Mouse (Mus musculus): Measurements from ENCODE around the gene Med19.

Med19 gene

GRCm38 (mm10) chr2:84677968-84678880 is at the start of gene Med19, which contains the start of gene Gm28635:
Gene Med19, plus strand, starts transcription at chr2:84678402.
Gene Gm28635, minus strand, starts transcription at chr2:84678041.
- DNase-seq (ENCODE audit: low read depth in 2 of 2, low spot score in 2 of 2) = peak; percentile 89

GRCm38 (mm10) chr2:84632001-84632400 is 46.2 kb upstream of the Med19 start:
- no peak for DNase-seq (ENCODE audit: low read depth in 2 of 2, low spot score in 2 of 2)

GRCm38 (mm10) chr2:84632999-84633398 is 45.2 kb upstream of the Med19 start:
- DNase-seq (ENCODE audit: low read depth in 2 of 2, low spot score in 2 of 2) = no peak

- DNase-seq (ENCODE audit: low read depth in 2 of 2, low spot score in 2 of 2) = no peak
Observed at GRCm38 (mm10) chr2:84634006-84634405, 44.2 kb upstream of the Med19 start.

GRCm38 (mm10) chr2:84634934-84635482 is 43.2 kb upstream of the Med19 start:
- no peak for DNase-seq (ENCODE audit: low read depth in 2 of 2, low spot score in 2 of 2)

- DNase-seq (ENCODE audit: low read depth in 2 of 2, low spot score in 2 of 2) = no peak
Observed at GRCm38 (mm10) chr2:84635611-84636010, 42.6 kb upstream of the Med19 start.

- DNase-seq (ENCODE audit: low read depth in 2 of 2, low spot score in 2 of 2) = no peak
Observed at GRCm38 (mm10) chr2:84636231-84636741, 41.9 kb upstream of the Med19 start.

- no peak for DNase-seq (ENCODE audit: low read depth in 2 of 2, low spot score in 2 of 2)
Observed at GRCm38 (mm10) chr2:84637452-84638165, 40.6 kb upstream of the Med19 start.

- DNase-seq (ENCODE audit: low read depth in 2 of 2, low spot score in 2 of 2) = no peak
Observed at GRCm38 (mm10) chr2:84638428-84639220, 39.6 kb upstream of the Med19 start.

GRCm38 (mm10) chr2:84640833-84641232 is 37.4 kb upstream of the Med19 start:
- no peak for DNase-seq (ENCODE audit: low read depth in 2 of 2, low spot score in 2 of 2)

GRCm38 (mm10) chr2:84646138-84646537 is 32.1 kb upstream of the Med19 start:
- DNase-seq (ENCODE audit: low read depth in 2 of 2, low spot score in 2 of 2) = no peak

- DNase-seq (ENCODE audit: low read depth in 2 of 2, low spot score in 2 of 2) = no peak
Observed at GRCm38 (mm10) chr2:84647051-84647568, 31.1 kb upstream of the Med19 start.

GRCm38 (mm10) chr2:84648369-84648768 is 29.8 kb upstream of the Med19 start:
- no peak for DNase-seq (ENCODE audit: low read depth in 2 of 2, low spot score in 2 of 2)

GRCm38 (mm10) chr2:84649674-84650073 is 28.5 kb upstream of the Med19 start:
- DNase-seq (ENCODE audit: low read depth in 2 of 2, low spot score in 2 of 2) = no peak

GRCm38 (mm10) chr2:84650464-84651195 is 27.6 kb upstream of the Med19 start, which contains the start of gene Ctnnd1:
Gene Ctnnd1, minus strand, starts transcription at chr2:84650765.
- no peak for DNase-seq (ENCODE audit: low read depth in 2 of 2, low spot score in 2 of 2)

- no peak for DNase-seq (ENCODE audit: low read depth in 2 of 2, low spot score in 2 of 2)
Observed at GRCm38 (mm10) chr2:84653354-84653753, 24.8 kb upstream of the Med19 start.

- DNase-seq (ENCODE audit: low read depth in 2 of 2, low spot score in 2 of 2) = no peak
Observed at GRCm38 (mm10) chr2:84655864-84656263, 22.3 kb upstream of the Med19 start.

GRCm38 (mm10) chr2:84658806-84659205 is 19.4 kb upstream of the Med19 start, which contains the start of gene Btbd18:
Gene Btbd18, plus strand, starts transcription at chr2:84659079.
- DNase-seq (ENCODE audit: low read depth in 2 of 2, low spot score in 2 of 2) = no peak

GRCm38 (mm10) chr2:84660253-84660652 is 17.9 kb upstream of the Med19 start:
- DNase-seq (ENCODE audit: low read depth in 2 of 2, low spot score in 2 of 2) = peak; percentile 35 to 49

GRCm38 (mm10) chr2:84662866-84663265 is 15.3 kb upstream of the Med19 start:
- peak in 1 of 2 experiments; percentile 49 for DNase-seq (ENCODE audit: low read depth in 2 of 2, low spot score in 2 of 2)

Data from CD8-positive naive resting alpha-beta T cell, adult 2 months (primary cell).